Mouse (Mus musculus): ENCODE measurements at regions not wholly inside any gene's neighbourhood (a gene's known extent, or its start where the extent isn't known, plus 50 kb on each side); places are given as distances from the start of the nearest gene placed in this dataset.

DNA sequence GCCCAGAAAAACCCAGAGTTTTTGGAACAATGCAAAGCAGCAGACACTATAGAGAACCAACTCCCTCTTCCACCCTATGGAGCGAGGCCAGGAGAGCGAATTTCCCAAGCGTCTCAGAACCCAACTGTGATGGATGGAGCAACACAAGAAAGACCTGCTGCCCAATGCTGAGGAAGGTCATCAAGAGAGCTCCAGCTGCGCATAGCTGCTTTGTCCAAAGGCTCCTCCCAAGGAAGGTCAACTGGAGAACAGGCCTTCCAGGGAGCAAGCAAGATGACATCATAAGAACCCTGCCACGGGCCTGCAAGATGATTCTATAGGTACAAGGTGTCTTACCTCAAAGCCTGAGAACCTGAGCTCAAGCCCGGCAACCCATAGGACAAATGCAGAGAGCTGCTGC lies 104.5 kb upstream of the Lpar1 start:
- DNase-seq, result no peak

DNA sequence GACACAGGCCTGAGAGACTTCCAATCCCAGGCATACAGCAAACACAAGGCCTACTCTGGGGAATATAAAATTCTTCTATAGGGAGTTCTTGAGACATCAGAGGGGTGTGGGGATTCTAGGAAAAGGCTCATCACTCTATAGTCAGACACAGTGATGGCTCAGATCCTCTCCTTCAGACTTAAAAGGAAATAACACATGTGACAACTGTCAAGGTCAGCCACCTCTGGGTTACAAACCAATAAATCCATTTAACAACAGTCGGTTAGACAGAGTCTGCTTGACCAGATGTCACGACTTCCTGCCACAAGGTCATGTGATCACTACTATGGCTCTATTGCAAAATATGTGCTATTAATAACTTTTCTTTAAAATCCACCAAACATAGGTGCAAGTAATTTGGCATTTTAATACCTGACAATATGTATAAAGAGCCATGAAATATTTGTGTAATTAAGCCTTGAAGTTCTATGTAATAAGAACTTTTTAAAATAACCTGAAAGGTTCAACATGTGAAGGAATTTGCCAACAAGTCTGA lies 94.1 kb upstream of the Lpar1 start:
- DNase-seq, result no peak

DNA sequence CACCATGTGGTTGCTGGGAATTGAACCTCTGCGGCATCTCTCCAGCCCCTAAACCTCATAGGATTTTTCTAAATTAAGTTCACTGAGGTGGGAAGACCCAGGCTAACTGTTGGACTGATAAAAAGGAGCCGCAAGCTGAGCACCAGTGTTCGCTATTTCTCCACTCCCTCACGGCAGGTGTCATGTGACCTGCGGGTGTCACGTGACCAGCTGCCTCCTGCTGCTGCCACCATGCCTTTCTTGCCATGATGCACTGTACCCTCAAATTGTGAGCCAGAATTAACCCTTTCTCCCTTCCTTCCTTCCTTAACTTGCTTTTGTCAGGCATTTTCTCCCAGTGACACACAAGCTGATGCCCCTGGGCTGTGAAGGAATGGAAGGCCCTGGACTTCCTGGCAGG lies 93.1 kb upstream of the Lpar1 start:
- DNase-seq, result no peak

DNA sequence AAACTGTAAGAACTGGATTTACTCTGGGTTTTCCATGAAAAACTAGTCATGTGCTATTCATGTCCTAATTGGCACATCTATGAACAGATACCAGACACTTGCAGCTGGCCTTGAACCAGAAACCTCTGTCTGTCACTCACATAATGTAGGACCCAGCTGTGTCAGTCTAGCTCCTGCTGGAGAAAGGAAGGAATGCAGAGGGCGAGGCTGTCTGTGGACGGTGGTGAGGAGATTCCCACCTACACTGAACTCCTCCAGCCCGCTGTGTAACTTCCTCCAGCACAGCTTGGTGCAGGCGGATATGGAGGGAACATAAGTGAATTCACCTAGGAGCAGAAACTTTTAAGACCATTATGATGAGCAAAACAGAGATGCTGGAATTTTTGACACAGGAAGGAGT lies 89.7 kb upstream of the Lpar1 start:
- DNase-seq, result no peak

DNA sequence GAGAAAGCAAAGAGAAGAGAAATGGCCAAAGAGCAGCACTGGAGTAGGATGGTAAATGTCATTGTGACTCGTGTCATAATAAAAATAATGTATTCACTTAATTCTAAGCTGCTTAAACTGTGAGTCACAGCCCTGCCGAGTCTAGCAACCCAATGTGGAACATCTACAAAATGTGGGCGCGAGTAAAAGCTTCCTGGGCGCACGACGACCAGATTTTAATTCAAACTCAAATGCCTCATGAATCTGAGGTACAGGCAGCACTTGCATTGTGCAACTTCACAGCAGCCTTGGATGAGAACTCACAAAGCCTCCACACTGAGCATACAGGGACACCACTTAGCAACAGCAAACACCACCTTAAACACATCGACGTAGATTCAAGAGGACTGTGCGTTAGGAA lies 88.5 kb upstream of the Lpar1 start:
- no peak for DNase-seq

DNA sequence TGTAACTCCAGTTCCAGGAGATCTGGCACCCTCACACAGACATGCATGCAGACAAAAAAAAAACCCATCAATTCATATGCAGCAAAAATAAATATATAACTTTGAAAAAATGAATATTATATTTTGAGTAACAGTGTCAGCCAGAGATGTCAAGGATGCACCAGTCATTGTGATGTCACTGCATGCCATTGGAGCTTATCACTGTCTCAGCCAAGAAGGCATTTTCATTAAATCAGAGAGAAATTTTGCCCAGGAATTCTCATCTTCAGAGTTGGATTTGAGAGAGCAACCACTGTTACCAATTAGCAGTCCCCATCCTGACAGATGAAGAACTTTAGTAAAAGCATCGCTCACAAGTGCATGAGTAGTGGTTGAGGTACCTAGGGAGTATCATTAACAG lies 79.0 kb upstream of the Lpar1 start:
- DNase-seq, result no peak

DNA sequence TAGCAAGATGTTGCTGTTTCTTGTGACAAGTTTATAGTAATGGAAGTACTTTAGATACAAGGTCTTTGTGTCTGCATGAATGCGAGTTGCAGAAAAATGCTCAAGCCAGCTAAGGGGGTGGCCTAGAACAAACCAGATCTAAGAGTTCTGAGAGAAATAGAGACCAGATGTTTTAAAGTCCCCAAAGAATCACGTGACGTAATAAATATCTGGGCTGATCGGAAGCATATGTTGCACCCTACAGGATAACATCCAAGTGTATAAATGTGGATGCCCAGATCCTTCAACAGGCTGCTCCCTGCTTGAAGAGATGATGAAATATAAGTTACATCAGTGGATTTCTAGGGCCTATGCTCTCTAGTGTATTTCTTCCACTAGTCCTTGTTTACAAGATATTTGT lies 77.7 kb upstream of the Lpar1 start:
- no peak for DNase-seq

DNA sequence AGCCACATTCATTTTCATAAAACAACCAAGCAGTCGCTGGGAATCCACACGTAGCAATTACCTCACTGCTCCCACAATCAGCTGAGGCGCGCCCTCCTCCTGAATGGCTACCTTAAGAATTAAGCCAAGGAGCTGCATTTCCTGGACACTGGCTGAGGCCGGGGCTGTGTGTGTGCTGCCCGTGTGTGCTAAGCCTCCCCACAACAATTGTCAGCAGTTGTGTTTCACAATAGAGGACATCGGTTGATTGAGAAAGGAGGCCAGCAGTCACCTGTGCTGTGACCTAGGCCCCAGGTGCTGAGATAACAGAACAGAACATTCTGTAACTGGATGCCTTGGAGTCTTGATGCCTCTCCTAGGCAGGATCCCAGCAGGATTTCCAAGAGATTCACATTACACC lies 73.3 kb upstream of the Lpar1 start:
- no peak for DNase-seq

DNA sequence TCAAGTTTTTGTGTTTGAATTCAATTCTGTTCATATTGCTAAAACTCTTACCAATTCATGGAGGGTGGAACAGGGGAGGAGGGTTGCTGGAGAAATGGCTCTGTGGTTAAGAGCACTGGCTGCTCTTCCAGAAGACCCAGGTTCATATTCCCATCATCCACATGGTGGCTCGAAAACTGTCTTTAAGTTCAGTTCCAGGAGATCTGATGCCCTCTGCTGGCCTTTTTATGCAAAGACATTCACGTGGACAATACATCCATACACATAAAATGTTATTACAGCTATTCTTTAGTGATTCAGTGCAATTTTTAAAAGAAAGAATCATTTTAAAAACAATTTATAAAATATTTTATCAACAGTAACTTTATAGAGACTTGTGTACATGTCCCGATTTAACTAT lies 70.4 kb upstream of the Lpar1 start:
- no peak for DNase-seq

DNA sequence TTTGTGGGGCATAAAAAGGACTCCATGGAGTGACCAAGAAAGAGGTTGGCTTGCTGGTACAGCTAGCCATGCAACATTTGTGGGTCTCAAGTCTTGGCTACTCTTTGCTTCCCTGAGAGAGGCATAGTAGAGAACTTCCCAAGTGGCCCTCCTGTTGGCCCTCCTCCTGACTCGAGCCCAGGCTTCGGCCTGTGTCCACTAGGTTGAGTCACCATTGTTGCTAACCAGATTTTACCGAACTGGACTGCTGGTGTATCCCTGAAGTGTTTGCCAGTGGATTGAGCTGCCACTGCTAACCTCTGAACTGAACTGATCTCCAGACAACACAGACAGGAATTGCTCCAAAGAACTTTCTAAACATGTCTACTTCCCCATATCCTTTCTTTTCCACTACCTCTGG lies 66.9 kb upstream of the Lpar1 start:
- no peak for DNase-seq

DNA sequence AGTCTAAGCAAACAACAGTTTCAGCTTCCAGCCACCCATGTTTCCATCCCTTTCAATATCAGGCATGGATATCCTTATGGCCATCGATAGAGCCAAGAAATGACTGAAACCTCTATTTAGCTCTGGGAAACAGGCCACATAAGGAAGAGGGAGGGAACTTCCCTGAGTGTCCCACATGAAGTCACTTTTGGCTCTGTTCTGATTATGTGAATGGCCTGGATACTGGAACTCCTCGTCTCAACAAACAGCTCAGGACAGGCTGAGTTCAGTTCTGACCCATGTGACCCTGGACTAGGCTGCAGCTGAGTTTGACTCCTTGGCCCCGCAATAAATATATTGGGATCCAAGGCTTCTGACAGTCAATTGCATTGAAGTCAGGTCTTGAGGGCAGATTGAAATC lies 63.6 kb upstream of the Lpar1 start:
- DNase-seq, result no peak

DNA sequence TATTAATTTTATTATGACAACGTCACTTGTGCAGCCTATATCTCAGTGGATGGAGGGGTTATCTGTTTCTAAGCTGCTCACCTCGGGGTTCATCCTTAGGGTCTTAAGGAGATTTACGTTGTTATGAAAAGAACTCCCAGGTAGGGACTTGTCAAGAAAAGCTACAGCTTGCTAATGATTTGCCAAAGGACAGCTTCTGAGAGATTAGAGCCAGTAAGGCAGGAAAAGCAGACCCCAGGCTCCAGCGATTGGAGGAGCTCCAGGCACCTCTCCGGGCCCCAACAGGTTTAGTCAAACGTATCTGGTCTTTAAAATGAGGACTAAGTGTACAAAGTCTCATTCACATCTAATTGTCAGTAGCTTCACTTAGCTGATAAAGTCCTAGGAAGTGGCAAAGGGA lies 59.8 kb upstream of the Lpar1 start:
- no peak for DNase-seq

DNA sequence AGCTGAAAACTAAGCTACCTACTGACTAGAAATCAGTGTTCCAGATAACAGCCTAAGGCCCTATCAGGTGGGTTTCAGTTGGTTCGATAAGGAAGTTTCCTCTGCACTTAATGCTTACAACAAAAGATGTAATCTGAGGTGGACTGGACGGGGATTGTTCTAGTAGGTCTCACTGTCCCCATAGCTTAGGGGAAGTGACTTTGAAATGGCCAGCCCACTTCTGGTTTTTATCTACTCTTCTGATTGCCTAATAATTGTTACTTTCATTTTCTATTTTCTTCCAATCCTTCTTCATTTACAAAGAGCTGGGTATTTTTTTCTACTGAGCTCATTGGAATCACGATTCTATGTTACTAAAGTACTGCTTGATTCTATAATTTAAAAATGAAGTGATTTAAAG lies 59.3 kb upstream of the Lpar1 start:
- DNase-seq, result no peak

DNA sequence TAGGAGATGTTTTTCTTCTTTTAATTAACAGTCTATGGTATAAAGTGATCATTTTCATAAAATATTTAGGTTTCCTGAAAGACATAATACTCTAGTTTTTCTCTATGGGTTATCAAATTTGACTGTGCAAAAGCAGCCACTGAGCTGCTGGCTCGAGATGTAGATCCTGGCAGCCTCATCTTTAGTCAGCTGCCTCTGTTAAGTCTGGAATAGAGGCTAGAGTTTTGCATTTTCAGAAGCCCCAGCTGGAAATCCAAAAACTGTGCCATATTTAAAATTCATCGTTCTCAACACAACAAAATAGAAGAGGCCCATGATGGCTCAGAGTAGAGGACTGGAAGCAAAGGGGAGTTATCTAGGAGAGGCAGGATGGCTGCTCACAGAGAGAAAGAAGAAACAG lies 53.8 kb upstream of the Lpar1 start:
- no peak for DNase-seq

DNA sequence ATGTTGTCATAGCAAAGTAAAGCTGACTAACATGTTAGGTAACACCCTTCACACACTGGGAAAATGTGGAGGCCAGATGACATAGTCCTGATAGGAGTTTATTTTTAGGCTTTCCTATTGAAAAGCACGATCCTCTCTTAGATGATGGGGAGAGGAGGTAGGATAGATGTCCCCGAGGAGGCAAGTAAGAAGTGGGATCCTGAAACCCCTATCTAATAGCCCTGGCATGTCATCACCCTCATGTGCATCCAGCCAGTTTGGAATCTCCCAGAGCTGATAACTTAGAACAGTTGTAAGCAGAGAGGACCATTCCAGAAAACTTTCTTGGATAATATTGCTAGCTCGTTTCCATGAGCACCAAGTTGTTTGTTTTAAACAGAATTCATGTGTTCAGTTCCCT lies 52.2 kb upstream of the Lpar1 start:
- DNase-seq, result no peak

All from cerebellum, adult 9-11 months (tissue).